Mouse (Mus musculus): ENCODE results near the gene Cntnap2.
"Not testable (repeated sequence)": the region's sequence is repeated elsewhere in the genome, so short reads cannot be mapped to it uniquely, and the experiment has no call there.

The Cntnap2 gene

GRCm38 (mm10) chr6:47175356-47176156 lies 2116.4 kb downstream of the Cntnap2 start:
- DNase-seq (ENCODE audit: low read depth), result peak; percentile 7

DNA sequence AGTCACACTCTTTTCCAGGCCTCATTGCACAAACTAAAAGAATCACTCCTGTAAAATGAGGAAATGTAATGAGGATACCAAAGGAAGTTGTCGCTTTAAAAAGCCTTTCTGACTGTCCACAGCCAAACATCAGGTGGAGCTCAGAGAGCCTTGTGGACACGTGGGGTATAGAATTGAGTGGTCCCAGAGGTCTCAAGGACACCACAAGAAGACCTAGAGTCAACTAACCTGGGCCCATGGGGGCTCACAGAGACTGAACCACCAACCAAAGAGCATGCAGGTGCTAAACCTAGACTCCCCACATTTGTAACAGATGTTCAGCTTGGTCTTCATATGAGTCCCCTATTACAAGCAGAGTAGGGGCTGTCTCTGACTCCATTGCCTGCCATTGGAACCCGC lies 2117.0 kb downstream of the Cntnap2 start:
- DNase-seq (ENCODE audit: low read depth), result not testable (repeated sequence)

DNA sequence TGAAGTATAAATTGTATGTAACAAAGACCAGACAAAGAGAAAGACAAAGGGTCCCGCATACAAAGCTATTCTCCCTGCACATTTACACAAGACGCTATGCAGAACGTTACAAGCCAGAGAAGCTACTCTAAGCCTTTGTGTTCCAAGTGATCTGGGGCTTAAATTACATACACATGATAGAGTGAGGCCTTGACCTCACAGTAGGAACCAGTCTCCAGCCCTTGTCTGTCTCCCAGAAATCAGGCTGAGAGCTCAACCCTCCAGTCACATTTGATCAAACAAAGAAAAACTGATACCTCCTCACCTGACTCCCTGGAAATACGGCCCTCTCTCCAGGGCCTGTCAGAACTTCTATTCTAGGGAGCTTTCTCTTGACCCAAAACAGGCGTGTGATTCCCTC lies 2122.2 kb downstream of the Cntnap2 start:
- not testable (repeated sequence) for DNase-seq (ENCODE audit: low read depth)

DNA sequence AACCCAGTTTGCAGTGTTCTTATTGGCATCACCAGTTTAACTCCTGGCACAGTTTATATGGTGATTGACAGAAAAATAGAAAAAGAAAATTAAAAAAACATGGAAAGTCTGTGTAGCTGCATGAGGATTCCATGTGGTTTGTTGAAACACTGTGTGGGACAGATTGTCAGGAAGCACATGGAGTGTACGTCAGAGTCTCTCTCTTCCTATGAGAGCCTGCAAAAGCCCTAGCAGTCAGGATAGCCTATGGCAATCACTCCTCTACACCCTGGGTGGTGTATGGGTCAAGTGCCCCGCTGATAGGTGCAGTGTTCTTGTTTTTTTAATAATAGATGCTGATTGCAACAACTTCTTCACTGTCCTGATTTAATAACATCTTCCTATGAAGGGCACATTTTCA lies 2123.1 kb downstream of the Cntnap2 start:
- DNase-seq (ENCODE audit: low read depth), result no peak

DNA sequence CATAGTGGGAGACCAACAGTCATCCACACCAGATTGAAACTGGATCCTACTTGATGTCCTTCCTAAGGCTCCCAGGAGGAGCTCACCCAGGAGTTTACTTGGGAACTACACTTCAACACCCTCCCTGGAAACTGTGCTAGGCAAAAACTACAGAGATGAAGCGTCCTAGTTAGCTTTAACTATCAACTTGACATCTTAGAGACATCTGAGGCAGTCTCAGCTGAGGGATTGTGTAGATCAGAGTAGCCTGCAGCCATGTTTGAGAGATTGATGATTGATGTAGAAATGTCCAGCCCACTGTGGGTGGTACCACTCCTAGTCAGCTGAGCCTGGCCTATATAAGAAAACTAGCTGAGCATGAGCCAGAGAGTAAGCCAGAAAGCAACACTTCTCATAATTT lies 2123.6 kb downstream of the Cntnap2 start:
- DNase-seq (ENCODE audit: low read depth), result no peak

DNA sequence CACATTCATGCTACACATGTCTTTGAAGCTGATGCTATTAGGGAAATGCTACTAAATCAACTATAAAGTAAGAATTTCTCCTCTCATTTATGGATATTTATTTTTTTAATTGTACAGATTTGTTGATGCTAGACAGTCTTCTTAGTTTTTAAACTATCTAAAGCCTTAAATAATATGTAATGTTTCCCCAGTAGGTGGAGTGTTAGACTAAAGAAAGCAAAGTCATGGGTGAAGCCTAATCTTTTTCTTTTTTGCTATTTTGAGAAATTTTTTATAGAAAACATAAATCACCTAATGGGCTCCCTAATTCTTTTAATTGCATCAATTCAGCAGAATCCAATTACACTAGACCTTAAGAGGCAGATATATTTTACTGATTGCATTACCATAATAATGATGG lies 2124.7 kb downstream of the Cntnap2 start:
- DNase-seq (ENCODE audit: low read depth), result not testable (repeated sequence)

DNA sequence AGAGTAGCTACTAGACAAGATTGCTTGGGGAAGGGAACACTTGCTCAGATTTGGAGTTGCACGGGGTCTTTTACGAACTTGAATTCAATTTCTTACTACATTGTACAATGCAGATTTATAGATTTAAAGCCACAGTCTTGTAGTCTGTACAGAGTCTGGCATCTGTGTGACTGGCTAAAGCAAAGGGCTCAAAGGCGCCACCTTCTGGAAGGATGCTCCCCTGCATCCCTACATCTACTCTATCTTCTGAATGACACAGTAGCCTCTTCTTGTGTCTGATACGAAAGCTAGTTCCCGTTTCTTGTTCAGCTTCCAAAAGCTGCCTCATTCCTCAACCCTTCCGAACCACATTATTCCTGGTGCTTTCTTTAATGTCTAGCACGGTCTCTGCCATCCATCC lies 2129.0 kb downstream of the Cntnap2 start:
- DNase-seq (ENCODE audit: low read depth), result peak; percentile 2

- not testable (repeated sequence) for DNase-seq (ENCODE audit: low read depth)
These were observed 2129.4 kb downstream of the Cntnap2 start for GRCm38 (mm10) chr6:47188596-47188995.

DNA sequence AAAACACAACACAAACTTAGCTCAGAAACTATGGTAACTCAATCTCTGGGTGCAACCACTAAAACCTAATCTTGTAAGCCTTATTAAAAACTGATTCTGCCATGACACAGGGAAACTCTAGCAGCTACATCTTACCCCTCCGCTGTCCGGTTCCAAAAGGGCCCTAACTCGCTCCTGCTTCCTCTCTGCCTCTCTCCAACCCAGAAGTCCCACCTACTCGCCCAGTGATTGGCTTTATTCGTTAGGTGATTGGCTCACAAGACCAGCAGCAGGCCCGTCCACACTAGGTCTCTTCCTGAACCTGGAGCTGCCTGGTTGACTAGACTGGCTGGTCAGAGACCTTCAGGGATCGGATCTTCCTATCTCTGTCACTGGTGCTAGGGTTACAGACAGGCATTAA lies 2131.1 kb downstream of the Cntnap2 start:
- DNase-seq (ENCODE audit: low read depth), result no peak

DNA sequence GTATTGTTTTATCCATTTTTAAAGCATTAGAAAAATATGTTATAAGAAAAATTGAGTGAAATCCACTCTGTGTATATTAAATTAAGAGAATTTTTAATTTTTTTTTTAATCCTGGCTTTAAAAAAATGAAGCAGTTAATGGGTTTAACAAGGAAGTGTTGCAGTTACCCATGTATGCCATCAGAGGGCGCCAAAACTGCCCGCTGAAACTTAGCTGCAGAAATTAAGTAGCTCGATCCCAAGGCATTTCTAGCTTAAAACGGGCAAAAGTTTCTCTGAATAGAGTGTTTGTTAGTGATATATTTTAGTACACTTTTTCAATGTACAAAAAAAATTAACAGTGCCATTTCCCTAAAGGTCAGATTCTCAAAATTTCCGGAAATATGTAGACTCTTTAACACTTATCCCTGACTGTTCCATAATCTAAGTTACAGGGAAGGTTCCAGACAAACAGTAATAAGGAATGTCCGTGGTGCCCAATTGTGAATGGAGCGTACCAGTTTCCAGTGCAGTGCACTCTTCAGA lies 2132.2 kb downstream of the Cntnap2 start:
- peak; percentile 41 for DNase-seq (ENCODE audit: low read depth)

GRCm38 (mm10) chr6:47191940-47192339 lies 2132.8 kb downstream of the Cntnap2 start:
- no peak for DNase-seq (ENCODE audit: low read depth)

DNA sequence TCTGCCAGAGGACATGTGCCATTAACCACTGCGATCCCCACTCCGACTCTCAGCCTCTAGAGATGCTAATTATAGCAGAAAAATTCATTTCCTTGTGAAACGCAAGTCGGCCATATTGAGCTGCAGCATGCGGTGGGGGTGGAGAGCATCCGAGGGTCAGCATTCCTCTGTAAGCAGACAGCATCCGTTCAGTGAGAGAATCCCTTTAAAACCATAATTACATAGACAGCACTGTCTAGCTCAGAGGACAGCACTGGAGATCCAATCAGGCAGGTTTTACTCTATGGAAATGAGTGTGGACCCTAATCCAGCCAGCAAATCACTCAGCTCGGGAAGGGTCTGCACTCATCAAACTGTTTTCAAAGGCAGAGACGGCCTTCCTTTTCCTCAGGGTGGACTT lies 2133.3 kb downstream of the Cntnap2 start:
- DNase-seq (ENCODE audit: low read depth), result no peak

DNA sequence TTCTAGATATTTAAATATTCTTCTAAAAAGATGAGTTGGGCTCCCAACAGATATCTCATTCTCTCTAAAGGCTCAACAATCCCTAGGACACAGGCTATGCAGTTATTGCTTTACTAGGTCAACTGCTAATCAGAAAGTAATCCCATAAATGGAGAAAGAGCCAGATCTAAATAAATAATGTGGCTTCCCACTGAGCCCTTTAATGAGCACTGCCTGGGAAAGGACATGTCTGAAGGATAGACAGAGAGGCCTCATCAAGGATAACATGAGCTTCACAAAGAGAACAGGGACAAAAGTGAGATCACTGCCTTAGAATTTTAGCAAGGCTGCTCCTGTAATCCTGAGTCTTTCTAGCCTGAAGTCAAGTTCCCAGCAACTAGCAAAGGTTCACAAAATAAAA lies 2138.4 kb downstream of the Cntnap2 start:
- no peak for DNase-seq (ENCODE audit: low read depth)

DNA sequence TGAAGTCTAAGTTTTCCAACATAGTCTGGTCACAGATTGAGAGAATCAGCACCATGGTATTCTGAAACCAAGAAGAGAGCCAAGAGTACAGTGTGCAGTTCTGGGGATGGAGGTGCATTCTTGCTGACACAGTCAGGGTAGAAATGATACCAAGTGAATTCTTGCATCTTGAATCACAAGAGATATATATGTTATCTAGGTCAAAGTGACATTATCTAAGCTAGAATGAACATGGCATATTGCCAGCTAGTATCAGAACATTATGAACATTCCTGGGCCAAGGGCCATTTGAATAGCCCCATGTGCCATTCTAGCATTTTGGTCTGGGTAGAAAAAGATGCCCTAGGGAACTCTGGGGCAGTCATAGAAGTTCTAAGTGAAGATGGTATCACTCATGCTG lies 2141.5 kb downstream of the Cntnap2 start:
- no peak for DNase-seq (ENCODE audit: low read depth)

- no peak for DNase-seq (ENCODE audit: low read depth)
These were observed 2148.9 kb downstream of the Cntnap2 start for GRCm38 (mm10) chr6:47208031-47208430.

DNA sequence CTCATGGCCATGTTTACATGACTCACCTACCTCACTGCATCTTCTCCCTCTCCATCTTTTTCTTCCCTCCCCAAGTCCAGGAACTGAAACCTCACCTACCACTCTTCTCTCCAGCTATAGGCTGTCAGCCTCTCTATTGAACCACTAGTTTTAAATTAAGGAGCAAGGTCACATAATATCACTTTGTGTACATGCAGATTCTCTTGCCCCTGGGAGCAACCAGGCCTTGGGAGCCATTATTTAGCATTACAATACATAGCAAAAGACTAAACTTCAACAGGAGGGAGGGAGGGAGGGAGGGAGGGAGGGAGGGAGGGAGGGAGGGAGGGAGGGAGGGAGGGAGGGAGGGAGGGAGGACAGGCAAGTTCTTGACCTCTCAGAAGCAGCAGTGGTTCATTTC lies 2155.6 kb downstream of the Cntnap2 start:
- no peak for DNase-seq (ENCODE audit: low read depth)

DNA sequence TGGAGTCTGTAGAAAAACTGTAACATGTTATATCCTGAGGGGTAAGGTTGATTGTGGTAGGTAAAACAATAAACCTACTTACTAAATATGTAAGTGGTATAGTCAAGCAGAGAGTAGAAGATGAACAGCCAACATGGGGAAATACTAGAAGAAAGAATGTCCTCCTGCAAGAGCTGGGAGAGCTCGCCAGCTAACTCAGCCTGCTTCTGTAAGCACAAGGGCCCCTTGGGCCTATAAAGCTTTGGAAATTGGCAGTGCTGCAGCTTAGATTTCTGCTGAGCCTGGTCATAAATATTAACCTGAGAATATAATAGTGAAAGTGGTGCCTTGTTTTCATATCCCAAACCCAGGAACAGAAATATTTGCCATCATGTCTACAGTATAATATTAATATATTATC lies 2164.4 kb downstream of the Cntnap2 start:
- not testable (repeated sequence) for DNase-seq (ENCODE audit: low read depth)

- DNase-seq (ENCODE audit: low read depth), result not testable (repeated sequence)
These were observed 2166.2 kb downstream of the Cntnap2 start for GRCm38 (mm10) chr6:47225391-47225790.

- no peak for DNase-seq (ENCODE audit: low read depth)
These were observed 2168.4 kb downstream of the Cntnap2 start for GRCm38 (mm10) chr6:47227601-47228000.

- no peak for DNase-seq (ENCODE audit: low read depth)
These were observed 2169.6 kb downstream of the Cntnap2 start for GRCm38 (mm10) chr6:47228676-47229317.

- no peak for DNase-seq (ENCODE audit: low read depth)
These were observed 2172.4 kb downstream of the Cntnap2 start for GRCm38 (mm10) chr6:47231513-47231912.

DNA sequence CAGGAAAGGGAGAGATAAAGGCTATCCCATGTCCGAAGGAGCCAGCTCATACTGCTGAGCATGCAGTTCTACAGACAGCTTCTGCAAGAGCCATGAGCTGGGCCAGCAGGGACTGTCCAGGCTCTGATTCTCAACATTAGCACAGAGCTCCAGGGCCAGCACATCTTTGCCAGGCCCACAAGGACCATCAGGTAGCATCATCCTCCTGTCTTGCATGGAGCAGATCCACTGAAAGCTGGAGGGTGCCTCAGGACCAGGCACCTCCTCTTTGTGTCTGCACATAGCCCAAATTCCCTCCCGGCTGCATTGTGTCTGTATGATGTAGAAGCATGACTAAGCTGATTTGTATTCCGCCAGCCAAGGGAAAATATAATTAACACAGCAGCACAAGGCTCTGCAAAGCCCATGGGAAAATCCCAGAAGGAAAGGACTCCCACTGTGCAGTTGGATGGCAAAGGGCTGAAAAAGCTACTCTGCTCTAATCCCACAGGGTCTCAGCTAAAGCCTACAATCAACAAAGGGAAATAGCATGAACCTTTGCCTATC lies 2180.3 kb downstream of the Cntnap2 start:
- DNase-seq (ENCODE audit: low read depth), result peak; percentile 44

GRCm38 (mm10) chr6:47241379-47241778 lies 2182.2 kb downstream of the Cntnap2 start:
- DNase-seq (ENCODE audit: low read depth), result no peak

Measured in fibroblast of lung, adult 2 months (primary cell).